Mouse (Mus musculus): Measurements from ENCODE around the gene A630001G21Rik. TPM values are rescaled to one million over a fixed set of nuclear protein-coding genes. Genes with fewer than 3 reads are reported as not detected.
A peak's percentile ranks its signal among the peaks of the same experiment; 100 is the strongest.

Gene A630001G21Rik
- polyA plus RNA-seq, 1 experiment: 28.4 TPM

GRCm38 (mm10) chr1:85761665-85762064, 16.8 kb downstream of the A630001G21Rik start:
- TF ChIP-seq CTCF (IDR thresholded peaks at IDR 0.05; ENCODE audit: extremely low read depth, insufficient read depth, insufficient read length, insufficient replicate concordance) (no peak), POLR2A (IDR thresholded peaks at IDR 0.05; ENCODE audit: low read depth, low read length) (no peak)
- no peak overlapping the region for H3K4me3 ChIP-seq (ENCODE audit: extremely low read depth, insufficient read depth, insufficient read length)
- WGBS: 70% methylated on average over 4 of the region's 4 CpGs
- no peaks in the 10 kb centered on the region for H3K27me3 ChIP-seq (ENCODE audit: control insufficient read depth, insufficient read depth, low read length)
- H3K27ac ChIP-seq (ENCODE audit: insufficient read depth, low read length): no peak overlapping the region
- H3K4me1 ChIP-seq (ENCODE audit: control insufficient read depth, insufficient read depth, insufficient read length): peaks cover 4% of the 10 kb centered on the region; the same call in 1 of the 2 replicates
- DNase-seq (ENCODE audit: low read depth in 1 of 2, low spot score in 2 of 2): peak in 1 of 2 experiments; percentile 26
- no peaks in the 10 kb centered on the region for H3K36me3 ChIP-seq (ENCODE audit: control insufficient read depth, insufficient read depth, low read length)

DNA sequence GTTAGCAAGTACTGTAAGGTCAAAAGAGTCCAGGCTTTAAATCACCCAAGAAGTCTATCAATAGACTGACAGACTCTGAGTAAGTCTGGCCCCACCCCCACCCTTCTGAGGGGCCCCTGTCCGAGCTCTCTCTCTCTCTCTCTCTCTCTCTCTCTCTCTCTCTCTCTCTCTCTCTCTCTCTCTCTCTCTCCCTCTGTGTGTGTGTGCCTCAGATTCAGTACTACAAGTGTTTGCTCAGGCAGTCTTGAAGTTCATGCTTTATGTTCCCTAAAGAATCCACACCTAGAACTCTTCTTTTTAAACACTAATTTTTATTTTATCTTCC, 19.5 kb downstream of the A630001G21Rik start:
- no peak overlapping the region for H3K27ac ChIP-seq (ENCODE audit: insufficient read depth, low read length)
- no peaks in the 10 kb centered on the region for H3K36me3 ChIP-seq (ENCODE audit: control insufficient read depth, insufficient read depth, low read length)
- peaks cover 4% of the 10 kb centered on the region; the same call in 1 of the 2 replicates for H3K4me1 ChIP-seq (ENCODE audit: control insufficient read depth, insufficient read depth, insufficient read length)
- no peak for DNase-seq (ENCODE audit: low read depth in 1 of 2, low spot score in 2 of 2)
- H3K4me3 ChIP-seq (ENCODE audit: extremely low read depth, insufficient read depth, insufficient read length): no peak overlapping the region
- TF ChIP-seq CTCF (IDR thresholded peaks at IDR 0.05; ENCODE audit: extremely low read depth, insufficient read depth, insufficient read length, insufficient replicate concordance): no peak
- TF ChIP-seq POLR2A (IDR thresholded peaks at IDR 0.05; ENCODE audit: low read depth, low read length): no peak
- H3K27me3 ChIP-seq (ENCODE audit: control insufficient read depth, insufficient read depth, low read length): no peaks in the 10 kb centered on the region
- 53% methylated on average over 1 of the region's 1 CpGs for WGBS

DNA sequence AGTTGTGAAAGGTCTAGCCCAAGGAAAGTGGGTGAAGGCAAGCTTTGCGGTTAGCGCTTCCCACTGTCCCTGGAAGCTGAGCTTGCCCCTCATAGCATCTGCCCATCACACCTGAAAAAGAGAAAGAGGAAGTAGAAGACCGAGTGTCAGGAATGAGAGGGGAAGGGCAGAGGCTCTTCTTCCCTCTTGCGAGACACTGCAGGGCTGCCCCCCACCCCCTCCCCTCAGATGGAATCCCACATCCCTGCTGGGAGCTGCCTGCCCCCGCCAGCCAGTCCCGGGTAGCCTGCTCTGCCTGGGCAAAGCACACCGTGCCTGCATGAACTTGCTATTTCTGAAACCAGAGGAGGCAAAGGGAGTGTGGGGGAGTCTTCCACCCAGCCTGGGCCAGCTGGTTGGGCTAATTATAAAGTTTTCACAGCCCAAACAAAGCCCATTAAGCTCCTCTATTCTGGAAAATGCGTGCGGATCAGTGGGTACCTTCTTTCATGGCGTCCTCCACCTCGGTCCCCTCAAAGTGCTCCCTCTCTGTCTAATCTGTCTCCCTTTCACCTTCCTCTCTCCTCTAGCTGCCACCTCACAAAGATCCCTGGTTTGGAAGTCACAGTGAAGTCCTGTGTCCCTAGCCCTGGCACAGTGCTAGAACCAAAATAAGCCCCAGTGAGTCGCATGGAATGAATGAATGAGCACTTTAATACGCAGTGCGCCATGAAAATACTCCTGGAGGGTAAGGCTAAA, 20.0 kb downstream of the A630001G21Rik start:
- DNase-seq (ENCODE audit: low read depth in 1 of 2, low spot score in 2 of 2): no peak
- H3K4me3 ChIP-seq (ENCODE audit: extremely low read depth, insufficient read depth, insufficient read length): no peak overlapping the region
- H3K27ac ChIP-seq (ENCODE audit: insufficient read depth, low read length): no peak overlapping the region
- H3K27me3 ChIP-seq (ENCODE audit: control insufficient read depth, insufficient read depth, low read length): no peaks in the 10 kb centered on the region
- peaks cover 4% of the 10 kb centered on the region; the same call in 1 of the 2 replicates for H3K4me1 ChIP-seq (ENCODE audit: control insufficient read depth, insufficient read depth, insufficient read length)
- 40% methylated on average over 14 of the region's 14 CpGs for WGBS
- no peaks in the 10 kb centered on the region for H3K36me3 ChIP-seq (ENCODE audit: control insufficient read depth, insufficient read depth, low read length)
- no peak for TF ChIP-seq POLR2A (IDR thresholded peaks at IDR 0.05; ENCODE audit: low read depth, low read length)
- no peak for TF ChIP-seq CTCF (IDR thresholded peaks at IDR 0.05; ENCODE audit: extremely low read depth, insufficient read depth, insufficient read length, insufficient replicate concordance)

GRCm38 (mm10) chr1:85757531-85758230, 20.8 kb downstream of the A630001G21Rik start:
- Histone ChIP-seq H3K4me1 (ENCODE audit: control insufficient read depth, insufficient read depth, insufficient read length) (peaks cover 4% of the 10 kb centered on the region; the same call in 1 of the 2 replicates), H3K4me3 (ENCODE audit: extremely low read depth, insufficient read depth, insufficient read length) (no peak overlapping the region), H3K27me3 (ENCODE audit: control insufficient read depth, insufficient read depth, low read length) (no peaks in the 10 kb centered on the region), H3K36me3 (ENCODE audit: control insufficient read depth, insufficient read depth, low read length) (no peaks in the 10 kb centered on the region), H3K27ac (ENCODE audit: insufficient read depth, low read length) (no peak overlapping the region)
- 66% methylated on average over 6 of the region's 6 CpGs for WGBS
- TF ChIP-seq POLR2A (IDR thresholded peaks at IDR 0.05; ENCODE audit: low read depth, low read length) (no peak), CTCF (IDR thresholded peaks at IDR 0.05; ENCODE audit: extremely low read depth, insufficient read depth, insufficient read length, insufficient replicate concordance) (no peak)
- no peak for DNase-seq (ENCODE audit: low read depth in 1 of 2, low spot score in 2 of 2)

- DNase-seq (ENCODE audit: low read depth in 1 of 2, low spot score in 2 of 2): no peak
- Histone ChIP-seq H3K4me3 (ENCODE audit: extremely low read depth, insufficient read depth, insufficient read length) (no peak overlapping the region), H3K4me1 (ENCODE audit: control insufficient read depth, insufficient read depth, insufficient read length) (peaks cover 18% of the 10 kb centered on the region; the same call in 1 of the 2 replicates), H3K27ac (ENCODE audit: insufficient read depth, low read length) (peak overlapping the region; percentile 83), H3K27me3 (ENCODE audit: control insufficient read depth, insufficient read depth, low read length) (no peaks in the 10 kb centered on the region), H3K36me3 (ENCODE audit: control insufficient read depth, insufficient read depth, low read length) (no peaks in the 10 kb centered on the region)
- WGBS: 39% methylated on average over 11 of the region's 11 CpGs
- TF ChIP-seq CTCF (IDR thresholded peaks at IDR 0.05; ENCODE audit: extremely low read depth, insufficient read depth, insufficient read length, insufficient replicate concordance) (no peak), POLR2A (IDR thresholded peaks at IDR 0.05; ENCODE audit: low read depth, low read length) (no peak)
These were observed 26.3 kb downstream of the A630001G21Rik start for GRCm38 (mm10) chr1:85751932-85752680.

- DNase-seq (ENCODE audit: low read depth in 1 of 2, low spot score in 2 of 2): peak; percentile 44 to 70
- Histone ChIP-seq H3K27ac (ENCODE audit: insufficient read depth, low read length) (peak overlapping the region; percentile 83), H3K4me3 (ENCODE audit: extremely low read depth, insufficient read depth, insufficient read length) (no peak overlapping the region), H3K4me1 (ENCODE audit: control insufficient read depth, insufficient read depth, insufficient read length) (peaks cover 18% of the 10 kb centered on the region; the same call in 1 of the 2 replicates), H3K36me3 (ENCODE audit: control insufficient read depth, insufficient read depth, low read length) (no peaks in the 10 kb centered on the region), H3K27me3 (ENCODE audit: control insufficient read depth, insufficient read depth, low read length) (no peaks in the 10 kb centered on the region)
- TF ChIP-seq CTCF (IDR thresholded peaks at IDR 0.05; ENCODE audit: extremely low read depth, insufficient read depth, insufficient read length, insufficient replicate concordance): no peak
- TF ChIP-seq POLR2A (IDR thresholded peaks at IDR 0.05; ENCODE audit: low read depth, low read length): no peak
- 12% methylated on average over 6 of the region's 6 CpGs for WGBS
These were observed 26.9 kb downstream of the A630001G21Rik start for GRCm38 (mm10) chr1:85751494-85751893.

Measured in spleen, adult 2 months (tissue).